Mouse (Mus musculus) left cerebral cortex, adult 2 months (tissue): ENCODE results near the gene Ccdc6. TPM values are rescaled to one million over a fixed set of nuclear protein-coding genes. Genes with fewer than 3 reads are reported as not detected.

Source experiments
- DNase-seq, 2 experiments: peaks; one replicate each; pipeline ENCODE4 v3.0.0; 2021 to 2022; ENCODE audit warnings: low spot score in 2 of 2, mixed read lengths in 1 of 2; ENCODE audit errors: extremely low spot score in 1 of 2
- H3K27ac ChIP-seq: fragments of 200-600 bp; 2 replicates; pipeline ENCODE4 v1.8.1; 2022
- H3K4me3 ChIP-seq: fragments of 200-600 bp; 2 replicates; pipeline ENCODE4 v1.8.1; 2022
- CTCF ChIP-seq: fragments of 200-600 bp; IDR thresholded peaks from 2 replicates; pipeline ENCODE4 v1.8.1; 2022; ENCODE audit warnings: antibody characterized with exemption, mild to moderate bottlenecking, moderate library complexity
- intact Hi-C: fragments of 180-260 bp; cut with DNase I; formaldehyde crosslinking; loops from one replicate; pipeline ENCODE4 v1.15.1; 2025
- total RNA-seq, 2 experiments: library from RNA; stranded (reverse); gene quantifications; 2 replicates each; pipeline ENCODE4 v1.2.3; 2021

The Ccdc6 gene
- total RNA-seq, 2 experiments from 2014 or later: 51.1 to 64.8 TPM

DNA sequence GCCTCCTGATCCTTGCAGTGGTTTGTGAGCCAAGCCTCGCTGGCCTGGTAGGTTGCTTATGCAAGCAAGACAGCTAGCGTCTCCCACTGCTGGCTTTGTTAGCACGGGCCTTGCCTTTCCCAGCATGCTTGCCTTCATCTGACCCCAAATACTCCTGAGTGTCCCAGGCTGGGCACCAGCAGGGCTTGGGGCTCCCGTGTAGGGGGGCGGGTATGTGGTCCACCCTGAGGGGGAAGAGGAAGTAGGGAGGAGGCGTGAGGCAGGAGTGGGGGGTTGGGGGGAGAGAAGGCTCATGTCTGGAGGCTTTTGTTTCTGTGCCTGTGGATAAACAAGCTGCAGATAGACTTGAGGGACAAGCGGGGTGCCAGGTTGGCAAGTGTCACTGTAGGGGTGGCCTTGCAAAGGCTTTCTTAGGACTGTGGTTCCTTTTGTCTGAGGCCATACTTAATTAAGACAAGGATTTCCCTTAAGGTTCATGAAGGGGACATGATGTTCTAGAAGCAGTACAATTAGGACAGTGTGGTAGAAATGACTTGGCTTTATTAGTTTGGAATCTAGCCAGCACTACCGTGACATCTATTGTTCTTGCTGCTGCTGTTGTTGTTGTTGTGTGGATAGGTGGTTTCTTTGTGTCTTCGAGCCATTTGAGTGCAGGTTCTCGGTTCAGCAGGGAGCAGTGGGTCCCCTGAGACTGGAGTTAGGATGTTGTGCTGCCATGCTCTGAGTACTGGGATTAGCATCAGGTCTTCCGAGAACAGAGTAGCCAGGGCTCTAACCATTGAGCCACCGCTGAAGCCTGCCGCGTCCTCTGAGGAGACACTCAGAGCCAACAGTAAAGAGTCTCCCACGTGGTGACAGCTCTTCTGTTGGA, 86.5 kb downstream of the Ccdc6 start:
- H3K27ac ChIP-seq: peak overlapping the region; percentile 47; the same call in 1 of the 2 replicates
- DNase-seq: no peak
- intact Hi-C loops: loop anchor here (1.0 kb wide), 1 partner anchor 85 kb away; no protein-coding TSS in a partner anchor
- no peak overlapping the region for H3K4me3 ChIP-seq
- TF ChIP-seq CTCF: no peak

DNA sequence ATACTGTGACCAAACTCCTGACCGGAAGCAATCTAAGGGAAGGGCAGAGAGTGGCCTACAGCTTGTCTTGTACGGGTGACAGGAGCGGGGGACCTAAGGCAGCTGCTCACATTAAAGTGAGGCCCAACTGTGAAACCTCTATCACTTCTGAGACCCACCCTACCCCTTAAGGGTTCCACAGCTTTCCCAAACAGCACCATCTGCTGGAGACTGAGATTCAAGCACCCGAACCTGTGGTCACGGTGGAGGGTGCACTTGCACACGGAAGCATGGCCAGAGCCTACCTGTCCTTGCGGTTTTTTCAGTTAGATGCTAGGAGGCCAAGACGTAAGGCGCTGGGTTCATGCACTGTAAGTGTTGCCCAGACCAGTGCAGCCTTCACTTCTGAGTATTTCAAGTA, 89.2 kb downstream of the Ccdc6 start:
- intact Hi-C loops: loop anchor here (5.0 kb wide), 1 partner anchor 164 kb away; no protein-coding TSS in a partner anchor
- peak; percentile 79 for TF ChIP-seq CTCF
- Histone ChIP-seq H3K27ac (no peak overlapping the region), H3K4me3 (no peak overlapping the region)
- DNase-seq: peak in 1 of 2 experiments; percentile 47

DNA sequence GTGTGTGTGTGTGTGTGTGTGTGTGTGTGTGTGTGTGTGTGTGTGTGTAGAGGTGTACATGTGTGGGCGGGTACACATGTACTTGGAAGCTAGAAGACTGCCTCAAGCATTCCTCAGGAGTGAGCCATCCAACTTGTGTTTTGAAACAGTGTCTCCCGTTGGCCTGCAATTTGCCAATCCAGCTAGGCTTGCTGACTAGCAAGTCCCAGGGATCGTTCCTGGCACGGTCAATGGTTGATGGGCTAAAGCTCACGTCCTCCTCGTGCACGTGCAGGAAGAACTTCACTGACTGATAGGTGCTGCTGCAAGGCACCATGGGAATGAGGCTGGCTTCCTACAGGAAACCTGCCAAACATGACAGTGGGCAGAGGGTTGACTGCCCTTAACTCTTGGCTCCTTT, 89.7 kb downstream of the Ccdc6 start:
- intact Hi-C loops: loop anchor here (5.0 kb wide), 1 partner anchor 164 kb away; no protein-coding TSS in a partner anchor
- no peak overlapping the region for H3K4me3 ChIP-seq
- DNase-seq: no peak
- no peak for TF ChIP-seq CTCF
- no peak overlapping the region for H3K27ac ChIP-seq

DNA sequence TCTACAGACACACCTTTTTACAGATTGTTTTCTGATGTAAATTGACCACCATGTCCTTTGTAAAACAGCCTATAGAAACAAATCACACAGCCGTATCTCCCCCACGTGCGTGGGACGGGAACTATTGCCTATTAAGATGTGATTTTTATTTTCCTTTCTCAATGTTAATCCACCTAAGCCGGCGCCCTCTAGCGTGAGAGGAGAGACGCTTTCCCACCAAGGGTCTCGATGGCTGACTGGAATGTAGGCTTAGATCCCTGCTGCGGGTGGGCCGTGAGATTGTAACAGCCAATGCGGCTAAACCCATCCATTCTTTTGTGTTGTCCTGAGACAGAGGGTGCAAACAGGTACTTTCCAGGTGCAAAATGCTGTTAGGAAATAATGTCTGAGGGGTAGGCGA, 92.9 kb downstream of the Ccdc6 start:
- intact Hi-C loops: loop anchor here (5.0 to 10.0 kb wide), 2 partner anchors 168 to 375 kb away; no protein-coding TSS in a partner anchor
- no peak overlapping the region for H3K4me3 ChIP-seq
- H3K27ac ChIP-seq: no peak overlapping the region
- DNase-seq: no peak
- TF ChIP-seq CTCF: peak; percentile 26

DNA sequence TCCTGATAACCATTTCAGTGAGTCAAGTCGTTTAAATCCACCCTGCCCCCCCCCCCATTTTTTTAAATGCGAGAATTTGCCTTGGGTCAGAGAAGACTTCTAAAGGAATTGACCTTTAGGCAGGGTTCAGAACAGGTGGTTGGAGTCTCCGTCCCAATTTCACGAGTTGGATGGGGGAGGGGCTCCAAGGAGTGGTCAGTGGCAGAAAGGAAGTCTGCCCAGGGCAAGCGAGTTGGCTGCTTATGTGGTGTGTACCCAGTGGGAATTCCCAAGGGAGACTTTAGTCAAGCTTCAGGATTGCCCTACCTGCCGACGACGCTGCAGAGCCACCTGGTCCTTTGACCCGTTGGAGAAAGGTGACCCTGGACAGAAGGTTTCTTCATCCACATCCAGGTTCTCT, 97.4 kb downstream of the Ccdc6 start:
- no peak for TF ChIP-seq CTCF
- intact Hi-C loops: loop anchor here (10.0 kb wide), 1 partner anchor 371 kb away; no protein-coding TSS in a partner anchor

DNA sequence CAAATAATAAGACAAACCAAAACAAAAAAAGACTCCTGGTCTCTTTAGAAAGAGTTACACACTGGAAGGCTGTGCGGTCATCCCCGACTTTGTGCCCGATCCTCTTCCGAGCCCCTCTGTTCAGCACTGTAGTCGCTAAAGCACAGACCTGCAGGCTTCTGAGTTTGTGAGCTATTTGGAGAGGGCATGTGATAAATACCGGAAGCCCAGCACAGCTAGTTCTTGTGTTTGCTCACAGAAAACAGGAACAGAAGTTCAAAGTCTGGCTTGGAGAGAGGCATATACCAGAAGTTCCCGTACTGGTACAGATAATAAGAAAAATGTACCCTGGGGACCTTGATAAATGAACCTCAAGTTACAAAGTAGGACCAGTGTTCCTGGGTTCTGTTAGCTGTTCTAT, 98.4 kb downstream of the Ccdc6 start:
- TF ChIP-seq CTCF: no peak
- H3K27ac ChIP-seq: no peak overlapping the region
- no peak for DNase-seq
- no peak overlapping the region for H3K4me3 ChIP-seq
- intact Hi-C loops: loop anchor here (10.0 kb wide), 1 partner anchor 370 kb away; no protein-coding TSS in a partner anchor

More for the DNA sequence above, 97.4 kb downstream of the Ccdc6 start:
- no peak overlapping the region for H3K27ac ChIP-seq
- no peak overlapping the region for H3K4me3 ChIP-seq
- DNase-seq: no peak

DNA sequence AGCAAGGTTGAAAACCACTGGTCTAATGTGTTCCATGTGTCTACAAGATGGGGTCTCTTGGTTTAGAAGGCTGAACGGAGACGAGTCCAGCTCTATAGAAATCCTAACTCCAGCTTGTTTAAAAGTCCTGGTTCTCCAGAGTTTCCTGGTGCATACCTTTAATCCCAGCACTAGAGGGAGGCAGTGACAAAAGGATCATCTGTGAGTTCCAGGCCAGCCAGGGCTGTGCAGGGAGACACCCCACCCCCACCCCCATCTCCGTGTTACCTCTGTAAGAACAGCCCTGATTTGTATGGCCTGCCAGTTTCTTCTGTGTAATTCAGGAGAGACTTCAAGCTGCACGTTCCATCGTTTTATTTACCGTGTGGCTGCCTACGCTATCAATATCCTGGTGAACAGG, 98.9 kb downstream of the Ccdc6 start:
- TF ChIP-seq CTCF: peak; percentile 55
- intact Hi-C loops: loop anchor here (2.0 to 10.0 kb wide), 2 partner anchors 101 to 369 kb away; no protein-coding TSS in a partner anchor

DNA sequence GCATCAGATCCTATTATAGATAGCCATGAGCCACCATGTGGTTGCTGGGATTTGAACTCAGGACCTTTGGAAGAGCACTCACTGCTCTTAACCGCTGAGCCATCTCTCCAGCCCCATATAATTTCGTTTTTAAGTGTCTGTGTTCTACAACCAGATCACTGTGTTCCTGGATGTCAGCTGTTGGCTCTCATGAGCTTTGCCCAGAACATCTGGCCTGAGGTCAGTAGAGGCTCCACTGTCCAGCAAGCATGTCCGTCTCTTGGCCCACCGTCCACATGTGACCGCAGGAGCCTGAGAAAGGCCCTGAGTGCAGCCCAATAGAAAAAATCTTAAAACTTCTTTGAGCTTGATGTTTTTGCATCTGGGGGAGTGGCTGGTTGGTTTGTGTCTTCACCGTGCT, 99.7 kb downstream of the Ccdc6 start:
- TF ChIP-seq CTCF: no peak
- DNase-seq: no peak
- intact Hi-C loops: loop anchor here (2.0 to 10.0 kb wide), 2 partner anchors 100 to 368 kb away; no protein-coding TSS in a partner anchor
- Histone ChIP-seq H3K4me3 (no peak overlapping the region), H3K27ac (no peak overlapping the region)

More for the DNA sequence above, 98.9 kb downstream of the Ccdc6 start:
- 0 out of 2 replicates have a peak overlapping the region, but pooled peaks have one; percentile 22 for H3K27ac ChIP-seq
- DNase-seq: no peak
- no peak overlapping the region for H3K4me3 ChIP-seq

DNA sequence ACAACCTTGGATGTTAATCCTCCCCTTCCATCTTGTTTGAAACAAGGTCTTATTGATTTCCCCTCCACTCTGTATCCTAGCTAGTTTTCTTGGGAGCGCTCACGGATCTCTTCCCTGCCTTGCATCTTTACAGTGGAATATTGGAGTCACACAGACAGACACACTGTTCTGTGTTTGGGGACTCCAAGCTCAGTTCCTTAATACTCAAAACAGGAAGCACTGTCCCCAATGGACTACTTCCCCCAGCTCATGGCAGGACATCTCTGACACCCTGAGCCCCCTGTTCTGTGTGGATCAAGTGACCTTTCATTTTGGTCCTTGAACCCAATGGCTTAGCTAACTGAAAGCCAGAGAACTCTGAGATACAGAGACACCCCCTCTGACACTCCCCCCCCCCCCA, 100.7 kb downstream of the Ccdc6 start:
- no peak for TF ChIP-seq CTCF
- no peak for DNase-seq
- no peak overlapping the region for H3K4me3 ChIP-seq
- H3K27ac ChIP-seq: no peak overlapping the region
- intact Hi-C loops: loop anchor here (2.0 to 10.0 kb wide), 2 partner anchors 99 to 367 kb away; no protein-coding TSS in a partner anchor

DNA sequence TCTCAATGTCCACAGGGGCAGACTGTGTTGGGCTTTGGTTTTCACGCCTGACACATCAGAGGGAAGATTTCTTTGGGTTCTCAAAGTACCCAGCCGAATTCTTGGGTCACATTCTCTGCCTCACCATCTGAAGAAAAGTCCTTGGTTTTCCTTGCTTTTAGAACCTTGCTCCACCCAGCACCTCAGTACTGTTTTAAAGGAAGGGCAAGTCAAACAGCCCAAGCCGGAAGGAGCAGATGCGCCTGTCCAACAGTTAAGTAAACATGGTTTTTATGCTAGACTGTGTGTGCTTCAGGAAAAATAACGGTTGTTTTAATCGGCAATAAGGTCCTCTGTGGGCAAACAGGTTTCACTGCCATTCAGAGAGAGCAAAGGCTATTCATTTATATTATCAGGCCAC, 101.1 kb downstream of the Ccdc6 start:
- intact Hi-C loops: loop anchor here (10.0 kb wide), 1 partner anchor 367 kb away; no protein-coding TSS in a partner anchor
- H3K4me3 ChIP-seq: no peak overlapping the region
- DNase-seq: no peak
- H3K27ac ChIP-seq: no peak overlapping the region
- TF ChIP-seq CTCF: no peak

DNA sequence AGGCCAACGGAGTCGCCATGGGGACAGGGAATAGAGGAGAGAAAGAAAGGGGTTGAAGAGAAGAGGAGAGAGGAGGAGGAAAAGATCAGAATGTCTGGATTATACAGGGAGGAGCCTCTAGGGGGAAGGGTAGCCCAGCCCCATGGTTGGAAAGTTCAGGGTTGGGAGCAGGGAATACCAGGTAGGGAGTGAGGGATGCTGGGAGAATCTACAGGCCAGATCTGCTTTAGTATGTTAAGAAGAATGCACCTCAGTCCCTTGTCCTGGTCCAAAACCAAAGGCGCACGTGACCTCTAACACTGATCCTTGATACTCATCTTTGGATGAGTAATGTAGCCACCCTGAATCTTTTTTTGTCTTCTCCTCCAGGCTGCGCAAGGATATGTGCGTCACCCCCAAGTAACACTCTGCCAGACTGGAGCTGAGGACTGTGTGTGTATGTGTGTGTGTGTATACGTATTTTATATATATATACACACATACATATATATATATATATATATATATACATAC, 102.1 kb downstream of the Ccdc6 start:
- intact Hi-C loops: loop anchor here (10.0 kb wide), 1 partner anchor 366 kb away; no protein-coding TSS in a partner anchor
- Histone ChIP-seq H3K27ac (no peak overlapping the region), H3K4me3 (no peak overlapping the region)
- no peak for TF ChIP-seq CTCF
- no peak for DNase-seq
